Mouse (Mus musculus) thymus, adult 2 months (tissue): ENCODE data around the gene Cd69. TPM values are rescaled to one million over a fixed set of nuclear protein-coding genes. Genes with fewer than 3 reads are reported as not detected.

Experiments
- DNase-seq: peaks from one replicate; pipeline ENCODE4 v3.0.0; 2021
- H3K27ac ChIP-seq: fragments of 200-500 bp; 2 replicates; pipeline ENCODE4 v1.5.1; 2012; ENCODE audit warnings: low read length, control low read depth; ENCODE audit not compliant: control insufficient read depth, insufficient read depth
- H3K27me3 ChIP-seq: fragments of 200-500 bp; 2 replicates; pipeline ENCODE4 v1.6.1; 2012; ENCODE audit warnings: mild to moderate bottlenecking, low read length, moderate library complexity, mixed read lengths; ENCODE audit not compliant: control insufficient read depth, insufficient read depth
- H3K36me3 ChIP-seq: fragments of 200-500 bp; 2 replicates; pipeline ENCODE4 v1.6.1; 2012; ENCODE audit warnings: mild to moderate bottlenecking, low read length, moderate library complexity; ENCODE audit not compliant: control insufficient read depth, insufficient read depth
- H3K4me1 ChIP-seq: fragments of 200-500 bp; replicated peaks from 2 replicates; pipeline ENCODE4 v1.6.1; 2012; ENCODE audit warnings: low read length; ENCODE audit not compliant: control insufficient read depth, insufficient read depth
- H3K4me3 ChIP-seq: fragments of 200-500 bp; 2 replicates; pipeline ENCODE4 v1.5.1; 2012; ENCODE audit warnings: mild to moderate bottlenecking, low read length, control low read depth, moderate library complexity; ENCODE audit not compliant: control insufficient read depth, insufficient read depth
- CTCF ChIP-seq: fragments of 200-500 bp; IDR thresholded peaks from 2 replicates; pipeline ENCODE4 v1.5.1; 2012; ENCODE audit warnings: mild to moderate bottlenecking, control low read depth, low read length, moderate library complexity, borderline replicate concordance; ENCODE audit not compliant: control insufficient read depth, poor library complexity, insufficient read depth; ENCODE audit errors: extremely low read depth
- POLR2A ChIP-seq: fragments of 200-500 bp; IDR thresholded peaks from 2 replicates; pipeline ENCODE4 v1.6.1; 2012; ENCODE audit warnings: mild to moderate bottlenecking, low read length, control low read depth, moderate library complexity; ENCODE audit not compliant: control insufficient read depth, poor library complexity, insufficient read depth; ENCODE audit errors: extremely low read depth
- WGBS: fragments of 180-500 bp; shearing (Covaris S2); methylation state at CpG from one replicate; pipeline ENCODE4 v1.1.7; 2018; 5-methylcytosine and 5-hydroxymethylcytosine counted together
- polyA plus RNA-seq: library from polyadenylated mRNA; depleted of rRNA; stranded (reverse); fragments of >200 nt; gene quantifications from 2 replicates; pipeline ENCODE4 v1.2.3, GENCODE M21; 2012

Cd69 gene
- polyA plus RNA-seq, 1 experiment = 22.0 TPM

DNA sequence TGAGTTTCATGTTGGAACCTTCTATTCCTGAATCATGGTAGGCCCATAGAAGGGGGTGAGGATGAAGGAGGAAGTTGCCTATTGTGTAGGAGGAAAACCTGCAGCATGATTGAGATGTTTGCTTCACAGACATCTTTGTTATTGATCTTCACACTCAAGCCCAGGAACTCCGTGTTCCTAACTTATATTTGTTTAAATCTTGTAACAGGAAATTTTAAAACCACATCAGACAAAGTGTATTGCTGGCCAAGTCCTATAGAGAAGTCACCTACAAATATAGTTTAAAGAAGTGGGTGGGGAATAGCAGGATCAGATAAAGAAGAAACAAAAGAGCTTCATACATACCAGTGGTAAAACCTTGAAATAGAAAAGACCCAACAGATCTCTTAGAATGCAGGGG lies 28.9 kb upstream of the Cd69 start:
- Histone ChIP-seq H3K4me3 (no peak overlapping the region), H3K27ac (no peak overlapping the region), H3K27me3 (no peaks in the 10 kb centered on the region), H3K4me1 (no peaks in the 10 kb centered on the region), H3K36me3 (no peaks in the 10 kb centered on the region)
- TF ChIP-seq POLR2A (no peak), CTCF (no peak)
- 6% methylated on average over 1 of the region's 1 CpGs for WGBS
- no peak for DNase-seq

- DNase-seq = no peak
- no peaks in the 10 kb centered on the region for H3K27me3 ChIP-seq
- no peak for TF ChIP-seq CTCF
- no peaks in the 10 kb centered on the region for H3K36me3 ChIP-seq
- no peak overlapping the region for H3K27ac ChIP-seq
- H3K4me3 ChIP-seq = no peak overlapping the region
- peaks cover 2% of the 10 kb centered on the region for H3K4me1 ChIP-seq
Measured at GRCm38 (mm10) chr6:129288708-129289107, 13.5 kb upstream of the Cd69 start.

GRCm38 (mm10) chr6:129284384-129285104 lies 9.3 kb upstream of the Cd69 start:
- peak; percentile 84 for DNase-seq
- Histone ChIP-seq H3K4me1 (peaks cover 5% of the 10 kb centered on the region), H3K27ac (no peak overlapping the region; the same call in 1 of the 2 replicates), H3K27me3 (no peaks in the 10 kb centered on the region), H3K4me3 (no peak overlapping the region), H3K36me3 (no peaks in the 10 kb centered on the region)
- TF ChIP-seq CTCF = no peak
- TF ChIP-seq POLR2A = no peak
- 2% methylated on average over 7 of the region's 7 CpGs for WGBS

DNA sequence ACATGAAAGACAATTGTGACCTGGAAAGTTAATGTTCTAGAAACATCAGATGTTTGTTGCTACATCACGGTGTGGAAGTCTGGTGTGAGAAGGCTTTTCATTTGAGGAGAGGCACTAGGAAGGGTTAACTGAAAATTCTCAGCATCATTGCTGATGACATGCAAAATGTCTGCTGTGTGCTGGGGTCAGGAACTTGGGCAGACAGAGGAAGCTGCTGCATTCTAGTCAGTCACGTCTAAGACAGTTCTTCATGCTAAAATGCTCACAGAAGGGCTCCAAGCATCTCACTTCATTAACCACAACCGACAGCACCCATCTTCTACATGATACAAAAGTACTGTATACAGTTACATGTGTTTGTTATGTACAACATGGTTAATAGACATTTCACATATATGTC lies 8.0 kb upstream of the Cd69 start:
- peaks cover 5% of the 10 kb centered on the region for H3K4me1 ChIP-seq
- no peak overlapping the region for H3K4me3 ChIP-seq
- TF ChIP-seq POLR2A = no peak
- no peak for TF ChIP-seq CTCF
- DNase-seq = no peak
- no peaks in the 10 kb centered on the region for H3K36me3 ChIP-seq
- no peak overlapping the region for H3K27ac ChIP-seq
- 41% methylated on average over 3 of the region's 3 CpGs for WGBS
- no peaks in the 10 kb centered on the region for H3K27me3 ChIP-seq

GRCm38 (mm10) chr6:129276483-129276882 lies 1.2 kb upstream of the Cd69 start:
- 100% methylated on average over 2 of the region's 2 CpGs for WGBS
- no peak for TF ChIP-seq CTCF
- TF ChIP-seq POLR2A = no peak
- no peak for DNase-seq
- H3K36me3 ChIP-seq = peaks cover 4% of the 10 kb centered on the region; the same call in 1 of the 2 replicates
- H3K27me3 ChIP-seq = no peaks in the 10 kb centered on the region
- H3K4me1 ChIP-seq = peaks cover 4% of the 10 kb centered on the region
- no peak overlapping the region for H3K4me3 ChIP-seq
- peak overlapping the region; percentile 25 for H3K27ac ChIP-seq

- H3K4me3 ChIP-seq = no peak overlapping the region
- no peaks in the 10 kb centered on the region for H3K27me3 ChIP-seq
- peak overlapping the region; percentile 96 for H3K27ac ChIP-seq
- no peak for TF ChIP-seq POLR2A
- no peak for TF ChIP-seq CTCF
- H3K36me3 ChIP-seq = peaks cover 4% of the 10 kb centered on the region; the same call in 1 of the 2 replicates
- peaks cover 4% of the 10 kb centered on the region for H3K4me1 ChIP-seq
- WGBS = 6% methylated on average over 3 of the region's 3 CpGs
- DNase-seq = no peak
Measured at GRCm38 (mm10) chr6:129275624-129276203, 478 bp upstream of the Cd69 start.
